Mouse (Mus musculus) gonadal fat pad, adult 2 months (tissue): ENCODE data around the gene Pdzk1ip1. TPM values are rescaled to one million over a fixed set of nuclear protein-coding genes. Genes with fewer than 3 reads are reported as not detected.

Experiments used
- DNase-seq: peaks from one replicate; pipeline ENCODE4 v3.0.0-alpha.2; 2012; ENCODE audit warnings: low read depth
- polyA plus RNA-seq: library from polyadenylated mRNA; depleted of rRNA; stranded (reverse); fragments of >200 nt; gene quantifications from 2 replicates; pipeline ENCODE4 v1.2.3, GENCODE M21; 2012

Pdzk1ip1 gene
- polyA plus RNA-seq, 1 experiment = 324 TPM

GRCm38 (mm10) chr4:115075204-115075915 is 13.1 kb upstream of the Pdzk1ip1 start:
- DNase-seq = no peak

GRCm38 (mm10) chr4:115078892-115079820 is 9.4 kb upstream of the Pdzk1ip1 start:
- DNase-seq = no peak

DNA sequence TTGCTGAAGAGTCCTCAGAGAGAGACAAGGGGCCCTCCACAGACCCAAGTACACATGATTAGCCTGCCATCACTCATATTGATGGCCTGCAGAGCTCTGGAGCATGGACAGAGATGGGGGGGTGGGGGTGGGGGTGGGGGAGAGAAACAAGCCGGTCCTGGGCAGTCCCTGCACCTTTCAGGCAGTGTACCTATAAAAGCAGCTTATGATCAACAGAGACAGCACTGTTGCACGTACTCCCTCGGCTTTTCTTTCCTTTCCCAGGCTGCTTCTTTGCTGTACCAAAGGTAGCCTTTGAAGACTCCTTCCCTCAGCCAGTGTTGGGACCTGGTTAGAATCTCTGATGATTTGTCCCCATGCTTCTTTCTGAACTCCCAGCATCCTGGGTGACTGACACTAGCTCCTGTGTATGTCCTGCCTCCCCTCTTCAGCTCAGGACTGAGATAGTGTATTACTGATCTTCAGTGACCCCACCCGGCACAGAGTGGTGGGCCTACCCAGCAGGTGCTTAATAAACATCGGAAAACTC is 8.6 kb upstream of the Pdzk1ip1 start:
- no peak for DNase-seq

DNA sequence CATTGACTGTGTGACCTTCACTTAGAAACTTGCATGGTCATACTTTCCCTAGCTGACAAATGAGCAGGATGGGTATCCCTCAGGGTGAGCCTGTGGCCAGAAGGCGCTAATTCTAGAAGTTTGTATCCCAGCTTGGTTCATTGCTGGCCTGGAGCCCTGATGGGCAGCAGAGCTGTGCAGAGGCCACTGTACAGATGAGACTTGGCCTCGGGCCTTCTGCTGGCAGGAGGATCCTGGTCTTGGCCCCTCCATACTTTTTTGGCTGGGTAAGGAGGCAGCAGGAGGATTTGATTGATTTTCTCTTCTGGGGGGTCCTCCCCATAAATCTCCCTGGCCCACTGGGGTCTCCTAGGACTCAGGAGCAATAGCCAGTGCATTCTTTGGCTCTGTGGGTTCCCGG is 5.5 kb upstream of the Pdzk1ip1 start:
- no peak for DNase-seq

GRCm38 (mm10) chr4:115085522-115086095 is 2.9 kb upstream of the Pdzk1ip1 start:
- no peak for DNase-seq

- DNase-seq = no peak
Observed at GRCm38 (mm10) chr4:115086257-115086656, 2.3 kb upstream of the Pdzk1ip1 start.

DNA sequence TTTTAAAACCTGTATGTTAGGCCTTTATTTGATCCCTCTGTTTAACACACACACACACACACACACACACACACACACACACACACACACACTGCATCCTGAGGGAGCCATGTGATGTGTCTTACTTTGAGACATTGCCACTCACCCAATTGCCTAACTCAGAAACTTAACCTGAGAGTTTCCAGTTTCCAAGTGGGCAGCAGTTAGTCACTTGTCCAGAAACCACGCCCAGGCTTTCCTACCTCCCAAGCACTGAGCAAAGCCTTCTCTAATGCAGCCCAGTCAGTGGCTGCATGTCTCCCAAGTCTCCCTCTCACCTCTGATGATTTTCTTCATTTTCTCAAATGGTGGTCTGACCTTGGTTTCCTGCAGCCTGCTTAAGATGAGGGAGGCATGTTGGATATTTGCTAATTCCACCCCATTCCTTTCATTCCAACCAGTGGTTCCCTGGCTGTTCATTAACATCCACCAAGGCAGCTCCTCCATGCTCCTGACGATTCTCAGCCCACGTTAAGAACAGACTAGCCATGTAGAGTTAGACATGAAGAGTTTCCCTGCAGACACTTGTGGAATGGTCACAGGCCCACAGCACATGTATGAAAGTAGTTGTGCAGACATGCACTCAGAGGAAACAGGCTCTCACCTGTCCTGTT is 1.6 kb upstream of the Pdzk1ip1 start:
- DNase-seq = no peak

DNA sequence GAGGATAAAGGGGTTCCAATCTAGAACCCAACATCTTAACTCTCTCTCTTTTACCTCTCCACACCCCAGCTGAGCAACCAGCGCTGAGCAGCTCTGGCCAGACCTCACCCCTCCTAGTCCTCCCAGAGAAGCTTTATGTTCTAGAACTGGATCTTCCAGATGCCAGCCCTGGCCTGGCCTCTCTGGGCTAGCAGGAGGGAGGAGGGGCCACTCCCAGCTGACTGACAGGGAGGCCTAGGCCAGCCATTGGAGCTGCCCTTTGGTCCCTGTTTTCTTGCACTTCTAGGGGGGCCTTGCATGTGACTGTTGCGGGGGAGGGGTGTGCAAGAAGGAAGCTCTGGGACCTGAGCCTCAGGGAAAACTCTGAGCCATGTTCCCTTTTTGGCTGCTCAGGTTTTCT is 2.1 kb downstream of the Pdzk1ip1 start:
- DNase-seq = no peak

- DNase-seq = no peak
Observed at GRCm38 (mm10) chr4:115091806-115092205, 3.3 kb downstream of the Pdzk1ip1 start.

GRCm38 (mm10) chr4:115093331-115093864 is 4.9 kb downstream of the Pdzk1ip1 start:
- DNase-seq = no peak

DNA sequence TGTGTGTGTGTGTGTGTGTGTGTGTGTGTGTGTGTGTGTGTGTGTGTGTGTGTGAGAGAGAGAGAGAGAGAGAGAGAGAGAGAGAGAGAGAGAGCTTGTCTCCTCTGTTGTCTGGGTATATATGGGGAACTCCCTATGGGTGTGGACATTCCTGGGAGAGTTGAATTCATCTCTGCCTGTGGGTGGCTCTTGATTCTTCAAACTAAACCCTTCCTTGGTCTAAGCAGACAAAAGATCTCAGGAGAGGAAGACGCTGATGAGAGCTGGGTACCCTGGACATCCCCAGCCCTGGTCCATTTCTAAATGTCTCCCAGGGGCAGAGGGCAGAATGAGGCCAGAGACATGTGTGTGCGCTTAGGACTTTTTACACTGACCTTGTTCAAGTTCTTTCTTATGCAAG is 5.5 kb downstream of the Pdzk1ip1 start:
- no peak for DNase-seq

DNA sequence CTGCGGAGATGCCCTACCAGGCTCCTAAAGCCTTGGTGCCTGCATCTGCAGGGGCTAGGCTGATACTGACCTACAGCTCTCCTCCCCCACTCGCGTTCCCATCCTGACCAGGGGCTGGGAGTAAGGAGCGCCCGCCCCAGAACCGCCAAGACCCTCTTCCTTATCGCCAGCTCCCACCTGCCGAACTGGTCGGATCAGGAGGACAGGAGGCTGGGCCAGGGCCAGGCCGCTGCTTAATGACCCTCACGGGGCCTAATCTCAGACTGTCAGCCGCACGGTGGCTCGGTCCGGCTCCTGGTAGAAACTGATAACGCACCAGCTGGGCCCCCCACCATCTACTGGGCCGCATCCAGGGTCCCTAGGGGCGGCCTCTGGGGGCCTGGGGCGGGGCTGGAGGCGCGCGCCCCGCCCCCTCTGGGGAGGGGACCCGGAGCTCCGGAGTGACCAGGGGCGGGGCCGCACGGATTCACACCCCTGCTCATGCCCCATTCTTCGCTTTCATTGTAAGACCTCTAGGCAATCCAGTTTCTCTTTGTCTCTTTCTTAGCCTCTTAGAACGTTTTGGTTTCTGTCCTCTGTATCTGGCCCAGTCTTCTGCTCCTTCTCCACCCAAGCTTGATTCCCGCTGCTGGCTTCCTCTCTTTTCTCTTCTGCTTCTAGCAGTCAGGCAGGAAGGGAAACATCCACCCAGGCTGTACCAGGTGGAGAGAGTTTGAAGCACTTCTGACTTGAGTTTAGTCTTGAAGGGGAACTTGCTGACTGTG is 7.3 kb downstream of the Pdzk1ip1 start:
- no peak for DNase-seq

DNA sequence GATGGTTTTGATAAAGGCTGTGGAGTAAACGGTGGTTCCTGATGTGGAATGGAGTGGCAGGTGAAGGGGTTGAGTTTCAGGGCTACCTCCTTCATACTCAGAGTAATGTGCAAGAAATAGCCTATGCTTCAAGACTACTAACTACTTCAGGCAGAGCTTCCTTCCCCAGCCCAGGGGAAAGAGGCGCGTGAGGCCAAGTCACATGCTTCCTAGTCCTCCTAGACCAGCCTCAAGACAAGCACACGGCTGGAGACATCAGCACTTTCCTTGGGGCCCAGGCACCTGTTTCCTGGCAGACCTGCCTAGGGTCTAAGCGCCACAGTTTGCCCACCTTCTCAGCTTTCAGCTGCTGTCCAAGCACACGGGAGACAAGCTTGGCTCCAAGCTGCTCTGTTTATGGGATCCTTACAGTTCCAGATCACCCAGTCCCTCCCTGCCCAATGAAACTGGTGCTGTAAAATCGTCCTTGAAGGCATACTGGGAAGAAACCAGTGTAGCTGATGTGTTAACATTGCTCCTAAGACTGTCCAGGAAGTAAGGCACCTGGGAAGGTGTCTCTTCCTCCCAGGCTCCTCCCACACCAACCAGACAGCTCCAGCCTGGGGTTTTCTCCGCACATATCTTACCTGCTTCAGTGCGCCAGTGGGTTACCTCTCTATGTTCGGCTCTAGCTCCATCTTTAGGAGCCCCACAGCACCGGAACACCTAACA is 8.1 kb downstream of the Pdzk1ip1 start:
- DNase-seq = no peak

- DNase-seq = no peak
Observed at GRCm38 (mm10) chr4:115097146-115097496, 8.6 kb downstream of the Pdzk1ip1 start.

GRCm38 (mm10) chr4:115101682-115102081 is 13.2 kb downstream of the Pdzk1ip1 start:
- DNase-seq = no peak

GRCm38 (mm10) chr4:115103510-115103909 is 15.0 kb downstream of the Pdzk1ip1 start:
- DNase-seq = no peak

DNA sequence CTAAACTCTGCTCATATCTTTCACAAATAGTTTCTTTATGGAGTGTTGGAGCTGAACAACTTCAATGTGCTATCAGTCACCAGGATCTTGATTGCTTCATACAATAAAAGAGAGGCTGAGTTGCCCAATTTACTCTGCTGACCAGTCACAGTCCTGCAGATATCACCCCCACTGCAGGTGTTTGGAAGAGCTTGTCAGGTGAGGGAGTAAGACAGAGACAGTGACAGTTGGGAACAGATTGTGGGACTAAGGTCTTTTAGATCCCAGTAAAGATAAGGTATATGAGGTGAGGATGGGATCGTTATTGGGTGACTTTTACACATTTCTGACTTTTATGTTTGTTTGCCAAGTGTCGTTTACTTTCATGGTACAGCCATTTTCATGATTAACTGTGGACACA is 22.7 kb downstream of the Pdzk1ip1 start:
- no peak for DNase-seq

DNA sequence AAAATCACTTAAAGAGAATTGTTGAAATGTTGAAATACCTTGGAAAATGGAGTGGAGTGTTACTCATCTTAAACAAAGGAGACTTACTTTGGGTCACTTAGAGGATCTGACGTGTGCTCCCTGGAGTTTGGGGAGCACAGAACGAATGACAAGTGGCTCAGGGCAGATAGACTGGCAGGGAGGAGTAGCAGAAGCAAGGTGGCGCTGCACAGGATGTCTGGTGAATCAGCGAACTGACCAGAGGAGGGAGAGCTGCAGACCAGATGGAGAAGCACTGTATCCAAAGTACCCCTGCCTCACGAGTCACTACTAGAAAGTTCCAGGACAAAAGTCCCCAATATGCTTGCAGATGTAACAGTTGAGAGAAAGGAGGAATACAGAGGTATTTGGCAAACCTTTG is 24.8 kb downstream of the Pdzk1ip1 start:
- no peak for DNase-seq

DNA sequence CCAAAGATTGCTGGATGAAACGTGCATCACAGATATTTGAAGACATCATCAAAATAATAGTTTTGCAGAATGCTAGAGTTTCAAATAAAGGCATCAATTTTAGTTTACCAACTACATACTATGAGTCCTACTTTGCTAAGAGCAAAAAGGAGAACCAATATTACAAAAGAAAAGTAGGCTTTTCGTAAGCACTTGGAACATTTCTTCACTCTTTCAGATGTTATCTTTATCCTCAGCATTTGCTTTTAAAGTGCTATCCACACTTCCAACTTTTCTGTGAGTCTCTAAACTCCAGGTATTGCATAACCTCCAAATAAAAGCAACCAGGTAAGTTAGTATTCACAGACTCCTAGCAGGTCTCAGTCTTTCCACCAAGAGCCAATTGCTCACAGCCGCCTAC is 31.1 kb downstream of the Pdzk1ip1 start:
- peak; percentile 74 for DNase-seq

GRCm38 (mm10) chr4:115121162-115121561 is 32.7 kb downstream of the Pdzk1ip1 start:
- DNase-seq = peak; percentile 27
